Mouse (Mus musculus): ENCODE measurements around the gene A630023A22Rik. TPM values are rescaled to one million over a fixed set of nuclear protein-coding genes. Genes with fewer than 3 reads are reported as not detected.
A peak's percentile ranks its signal among the peaks of the same experiment; 100 is the strongest.

The A630023A22Rik gene
- polyA plus RNA-seq, 1 experiment from 2014 or later, result not detected

DNA sequence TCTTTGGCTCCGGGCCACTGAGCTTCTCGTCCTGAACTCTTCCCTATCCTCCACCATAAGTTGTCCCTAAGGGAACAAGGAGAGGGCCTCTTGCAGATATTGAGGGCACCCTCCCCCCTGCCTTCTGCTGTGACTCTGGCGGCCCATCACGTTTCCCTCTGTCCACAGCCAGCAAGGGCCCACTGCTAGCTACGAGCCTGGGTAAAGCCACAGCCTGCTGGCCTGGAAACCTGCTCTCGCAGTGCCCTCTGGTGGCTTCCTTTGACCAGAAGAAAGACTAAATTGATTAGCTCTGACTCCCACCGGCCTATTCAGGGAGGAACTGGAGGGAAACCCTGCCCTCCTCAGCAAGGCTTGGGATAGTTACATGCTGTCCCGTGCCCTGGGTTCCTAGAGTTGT, 2.3 kb upstream of the A630023A22Rik start:
- Histone ChIP-seq H3K27ac (replicated peaks in 1 of 2; ENCODE audit: control insufficient read depth in 1 of 2, insufficient read depth in 1 of 2, low read depth in 2 of 2, low read length in 2 of 2) (no peak overlapping the region), H3K9ac (ENCODE audit: low read length) (no peak overlapping the region), H3K36me3 (ENCODE audit: control insufficient read depth, insufficient read depth, low read length) (no peaks in the 10 kb centered on the region), H3K4me2 (ENCODE audit: low read length) (no peak overlapping the region), H3K27me3 (ENCODE audit: control insufficient read depth, insufficient read depth, low read length) (no peaks in the 10 kb centered on the region), H3K4me3 (ENCODE audit: control insufficient read depth in 1 of 2, insufficient read depth in 1 of 2, low read depth in 1 of 2, low read length in 2 of 2) (no peak overlapping the region), H3K4me1 (ENCODE audit: control insufficient read depth in 2 of 2, insufficient read depth in 2 of 2, low read length in 2 of 2) (peaks cover 10 to 12% of the 10 kb centered on the region in 2 experiments; a peak in 3 of 4 replicates), H3K9me3 (ENCODE audit: control insufficient read depth, low read length) (no peaks in the 10 kb centered on the region)
- peak; percentile 64 for ATAC-seq (ENCODE audit: insufficient number of reproducible peaks, insufficient read depth, low FRiP score, low read depth)
- WGBS, result 18% methylated on average over 8 of the region's 8 CpGs

DNA sequence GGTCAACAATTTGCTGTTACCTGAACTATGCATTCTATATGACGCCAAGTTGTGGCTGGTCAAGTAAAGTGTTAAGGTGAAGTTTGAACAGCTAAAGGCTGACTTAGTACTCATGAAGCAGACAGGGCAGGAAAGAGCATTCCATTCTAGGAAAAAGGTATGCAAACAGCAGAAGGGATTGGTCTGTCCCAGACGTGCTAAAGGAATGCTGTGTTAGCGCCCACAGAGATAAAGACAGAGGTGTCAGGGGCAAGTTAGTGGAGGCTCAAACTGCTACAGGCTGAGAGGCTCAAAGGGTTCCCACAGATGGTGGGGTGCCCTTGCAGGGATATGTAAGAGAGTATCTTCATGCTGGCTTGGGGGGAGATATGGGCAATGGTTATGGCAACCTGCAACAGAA, 1.3 kb upstream of the A630023A22Rik start:
- WGBS, result 30% methylated on average over 3 of the region's 3 CpGs
- Histone ChIP-seq H3K4me1 (ENCODE audit: control insufficient read depth in 2 of 2, insufficient read depth in 2 of 2, low read length in 2 of 2) (peaks cover 10 to 12% of the 10 kb centered on the region in 2 experiments; a peak in 3 of 4 replicates), H3K9ac (ENCODE audit: low read length) (no peak overlapping the region), H3K9me3 (ENCODE audit: control insufficient read depth, low read length) (no peaks in the 10 kb centered on the region), H3K36me3 (ENCODE audit: control insufficient read depth, insufficient read depth, low read length) (no peaks in the 10 kb centered on the region), H3K4me3 (ENCODE audit: control insufficient read depth in 1 of 2, insufficient read depth in 1 of 2, low read depth in 1 of 2, low read length in 2 of 2) (no peak overlapping the region), H3K27me3 (ENCODE audit: control insufficient read depth, insufficient read depth, low read length) (no peaks in the 10 kb centered on the region), H3K4me2 (ENCODE audit: low read length) (no peak overlapping the region), H3K27ac (replicated peaks in 1 of 2; ENCODE audit: control insufficient read depth in 1 of 2, insufficient read depth in 1 of 2, low read depth in 2 of 2, low read length in 2 of 2) (no peak overlapping the region)
- ATAC-seq (ENCODE audit: insufficient number of reproducible peaks, insufficient read depth, low FRiP score, low read depth), result no peak

DNA sequence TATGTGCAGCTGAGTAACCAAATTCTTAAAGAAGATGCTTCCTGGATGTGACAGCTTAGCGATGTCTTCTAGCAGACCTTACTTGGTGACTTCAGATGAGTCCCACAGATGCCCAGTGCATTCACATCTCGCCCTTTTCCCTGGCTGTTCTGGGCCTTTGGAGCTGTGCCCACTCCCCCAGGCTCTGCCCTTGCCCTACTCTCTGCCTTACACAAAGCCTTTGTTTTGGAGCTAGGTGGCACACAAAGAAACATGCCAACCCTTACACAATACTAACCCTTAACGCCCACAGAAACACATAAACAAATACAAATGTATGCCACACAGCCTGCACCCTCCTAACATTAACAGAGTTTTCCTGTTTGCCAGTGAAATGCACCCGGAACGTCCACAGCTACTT, 6.4 kb downstream of the A630023A22Rik start:
- no peaks in the 10 kb centered on the region for H3K9me3 ChIP-seq (ENCODE audit: control insufficient read depth, low read length)
- H3K4me2 ChIP-seq (ENCODE audit: low read length), result no peak overlapping the region
- no peak overlapping the region for H3K27ac ChIP-seq (replicated peaks in 1 of 2; ENCODE audit: control insufficient read depth in 1 of 2, insufficient read depth in 1 of 2, low read depth in 2 of 2, low read length in 2 of 2)
- ATAC-seq (ENCODE audit: insufficient number of reproducible peaks, insufficient read depth, low FRiP score, low read depth), result no peak
- no peak overlapping the region for H3K4me3 ChIP-seq (ENCODE audit: control insufficient read depth in 1 of 2, insufficient read depth in 1 of 2, low read depth in 1 of 2, low read length in 2 of 2)
- H3K36me3 ChIP-seq (ENCODE audit: control insufficient read depth, insufficient read depth, low read length), result no peaks in the 10 kb centered on the region
- no peaks in the 10 kb centered on the region for H3K4me1 ChIP-seq (ENCODE audit: control insufficient read depth in 2 of 2, insufficient read depth in 2 of 2, low read length in 2 of 2)
- no peak overlapping the region for H3K9ac ChIP-seq (ENCODE audit: low read length)
- H3K27me3 ChIP-seq (ENCODE audit: control insufficient read depth, insufficient read depth, low read length), result no peaks in the 10 kb centered on the region
- 70% methylated on average over 5 of the region's 5 CpGs for WGBS

DNA sequence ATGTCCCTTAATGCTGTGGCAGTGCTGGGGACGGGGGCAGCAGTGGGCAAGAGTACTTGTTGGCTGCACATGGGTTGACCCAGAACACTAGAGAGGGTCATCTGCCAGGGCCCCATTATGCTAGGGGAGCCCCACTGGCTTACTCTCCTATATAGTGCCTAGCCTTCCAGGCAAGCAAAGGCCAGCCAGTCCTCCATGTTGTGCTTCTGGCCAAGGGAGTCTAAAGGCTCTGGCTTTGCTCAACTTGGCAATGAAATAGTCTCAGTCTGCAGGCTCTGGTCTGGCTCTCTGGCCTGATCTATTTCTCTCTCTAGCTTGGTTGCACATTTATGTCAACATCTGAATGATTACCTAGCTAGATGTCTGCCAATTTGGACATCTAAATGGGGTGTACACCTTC, 9.7 kb downstream of the A630023A22Rik start:
- H3K4me1 ChIP-seq (ENCODE audit: control insufficient read depth in 2 of 2, insufficient read depth in 2 of 2, low read length in 2 of 2), result no peaks in the 10 kb centered on the region
- 95% methylated on average over 1 of the region's 1 CpGs for WGBS
- no peaks in the 10 kb centered on the region for H3K36me3 ChIP-seq (ENCODE audit: control insufficient read depth, insufficient read depth, low read length)
- H3K4me3 ChIP-seq (ENCODE audit: control insufficient read depth in 1 of 2, insufficient read depth in 1 of 2, low read depth in 1 of 2, low read length in 2 of 2), result no peak overlapping the region
- no peak overlapping the region for H3K4me2 ChIP-seq (ENCODE audit: low read length)
- H3K27me3 ChIP-seq (ENCODE audit: control insufficient read depth, insufficient read depth, low read length), result no peaks in the 10 kb centered on the region
- H3K9me3 ChIP-seq (ENCODE audit: control insufficient read depth, low read length), result no peaks in the 10 kb centered on the region
- no peak overlapping the region for H3K9ac ChIP-seq (ENCODE audit: low read length)
- no peak for ATAC-seq (ENCODE audit: insufficient number of reproducible peaks, insufficient read depth, low FRiP score, low read depth)
- no peak overlapping the region for H3K27ac ChIP-seq (replicated peaks in 1 of 2; ENCODE audit: control insufficient read depth in 1 of 2, insufficient read depth in 1 of 2, low read depth in 2 of 2, low read length in 2 of 2)

DNA sequence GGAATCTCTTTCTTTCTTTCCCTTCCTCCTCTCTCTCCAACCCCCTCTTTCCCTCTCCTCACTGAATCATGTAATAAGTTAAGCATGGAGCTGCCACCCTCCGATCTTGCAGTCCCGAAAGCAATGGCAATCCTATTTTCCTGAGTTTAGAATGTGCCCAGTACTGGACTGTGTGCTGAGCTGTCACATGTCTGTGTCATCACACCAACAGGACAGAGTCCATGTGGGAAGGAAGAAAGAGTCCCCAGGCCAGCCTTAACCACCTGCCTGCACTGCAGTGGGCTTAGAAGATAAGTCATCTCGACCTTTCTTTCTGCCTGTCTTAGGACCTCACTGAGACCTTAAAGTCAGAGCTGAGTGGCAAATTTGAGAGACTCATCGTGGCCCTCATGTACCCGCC, 11.1 kb downstream of the A630023A22Rik start:
- H3K27ac ChIP-seq (replicated peaks in 1 of 2; ENCODE audit: control insufficient read depth in 1 of 2, insufficient read depth in 1 of 2, low read depth in 2 of 2, low read length in 2 of 2), result no peak overlapping the region
- H3K4me1 ChIP-seq (ENCODE audit: control insufficient read depth in 2 of 2, insufficient read depth in 2 of 2, low read length in 2 of 2), result no peaks in the 10 kb centered on the region
- H3K27me3 ChIP-seq (ENCODE audit: control insufficient read depth, insufficient read depth, low read length), result no peaks in the 10 kb centered on the region
- H3K9ac ChIP-seq (ENCODE audit: low read length), result no peak overlapping the region
- H3K4me2 ChIP-seq (ENCODE audit: low read length), result no peak overlapping the region
- no peak overlapping the region for H3K4me3 ChIP-seq (ENCODE audit: control insufficient read depth in 1 of 2, insufficient read depth in 1 of 2, low read depth in 1 of 2, low read length in 2 of 2)
- no peak for ATAC-seq (ENCODE audit: insufficient number of reproducible peaks, insufficient read depth, low FRiP score, low read depth)
- no peaks in the 10 kb centered on the region for H3K9me3 ChIP-seq (ENCODE audit: control insufficient read depth, low read length)
- 74% methylated on average over 5 of the region's 5 CpGs for WGBS
- no peaks in the 10 kb centered on the region for H3K36me3 ChIP-seq (ENCODE audit: control insufficient read depth, insufficient read depth, low read length)

DNA sequence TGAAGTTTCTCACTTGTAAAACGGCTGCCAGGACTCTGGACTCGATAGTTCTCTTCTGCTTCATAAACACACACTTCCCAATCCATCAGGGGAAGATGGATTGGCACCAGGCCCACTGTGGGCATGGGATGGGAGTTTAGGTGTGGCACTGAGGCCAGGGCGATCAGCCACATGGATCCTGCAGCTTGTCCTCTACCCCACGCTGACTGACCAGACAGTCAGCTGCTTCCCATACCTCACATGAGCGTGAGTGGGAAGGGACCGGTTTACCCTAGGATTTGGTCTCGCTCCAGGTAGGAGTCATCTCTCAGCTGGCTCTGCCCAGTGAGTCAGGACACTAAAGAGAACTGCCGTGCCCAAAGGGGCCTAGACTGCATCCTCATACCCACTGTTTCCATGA, 12.8 kb downstream of the A630023A22Rik start:
- Histone ChIP-seq H3K9ac (ENCODE audit: low read length) (no peak overlapping the region), H3K4me1 (ENCODE audit: control insufficient read depth in 2 of 2, insufficient read depth in 2 of 2, low read length in 2 of 2) (no peaks in the 10 kb centered on the region), H3K9me3 (ENCODE audit: control insufficient read depth, low read length) (no peaks in the 10 kb centered on the region), H3K4me3 (ENCODE audit: control insufficient read depth in 1 of 2, insufficient read depth in 1 of 2, low read depth in 1 of 2, low read length in 2 of 2) (no peak overlapping the region), H3K27me3 (ENCODE audit: control insufficient read depth, insufficient read depth, low read length) (no peaks in the 10 kb centered on the region), H3K36me3 (ENCODE audit: control insufficient read depth, insufficient read depth, low read length) (no peaks in the 10 kb centered on the region), H3K27ac (replicated peaks in 1 of 2; ENCODE audit: control insufficient read depth in 1 of 2, insufficient read depth in 1 of 2, low read depth in 2 of 2, low read length in 2 of 2) (no peak overlapping the region), H3K4me2 (ENCODE audit: low read length) (no peak overlapping the region)
- no peak for ATAC-seq (ENCODE audit: insufficient number of reproducible peaks, insufficient read depth, low FRiP score, low read depth)
- 72% methylated on average over 8 of the region's 8 CpGs for WGBS

DNA sequence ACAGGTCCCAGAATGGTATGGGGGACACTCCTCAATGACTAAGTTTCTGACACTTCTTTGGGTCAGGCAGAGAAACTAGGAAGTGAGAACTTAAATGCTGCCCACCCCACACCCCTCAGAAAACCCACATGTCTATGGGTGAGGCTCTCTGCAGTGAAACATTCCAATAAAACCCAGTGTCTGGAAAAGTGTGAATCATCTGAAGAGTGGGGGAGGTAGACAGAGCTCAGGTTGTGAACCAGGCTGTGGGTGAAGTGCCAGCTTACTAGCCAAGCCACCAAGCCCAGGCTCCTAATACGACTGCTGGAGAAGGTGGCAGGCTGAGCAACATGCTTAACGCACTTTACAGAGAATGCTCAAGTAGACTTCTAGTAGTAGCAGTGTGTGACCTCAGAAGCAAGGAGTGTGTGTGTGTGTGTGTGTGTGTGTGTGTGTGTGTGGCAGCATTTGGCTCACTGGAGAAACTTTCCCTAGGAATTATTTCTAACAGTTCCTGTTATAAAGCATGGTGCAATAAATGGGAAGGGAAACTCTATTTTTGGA, 14.6 kb downstream of the A630023A22Rik start:
- H3K27me3 ChIP-seq (ENCODE audit: control insufficient read depth, insufficient read depth, low read length), result no peaks in the 10 kb centered on the region
- no peaks in the 10 kb centered on the region for H3K36me3 ChIP-seq (ENCODE audit: control insufficient read depth, insufficient read depth, low read length)
- no peaks in the 10 kb centered on the region for H3K9me3 ChIP-seq (ENCODE audit: control insufficient read depth, low read length)
- H3K9ac ChIP-seq (ENCODE audit: low read length), result no peak overlapping the region
- no peak overlapping the region for H3K4me3 ChIP-seq (ENCODE audit: control insufficient read depth in 1 of 2, insufficient read depth in 1 of 2, low read depth in 1 of 2, low read length in 2 of 2)
- no peak for ATAC-seq (ENCODE audit: insufficient number of reproducible peaks, insufficient read depth, low FRiP score, low read depth)
- H3K27ac ChIP-seq (replicated peaks in 1 of 2; ENCODE audit: control insufficient read depth in 1 of 2, insufficient read depth in 1 of 2, low read depth in 2 of 2, low read length in 2 of 2), result no peak overlapping the region
- 72% methylated on average over 2 of the region's 2 CpGs for WGBS
- no peaks in the 10 kb centered on the region for H3K4me1 ChIP-seq (ENCODE audit: control insufficient read depth in 2 of 2, insufficient read depth in 2 of 2, low read length in 2 of 2)
- H3K4me2 ChIP-seq (ENCODE audit: low read length), result no peak overlapping the region

DNA sequence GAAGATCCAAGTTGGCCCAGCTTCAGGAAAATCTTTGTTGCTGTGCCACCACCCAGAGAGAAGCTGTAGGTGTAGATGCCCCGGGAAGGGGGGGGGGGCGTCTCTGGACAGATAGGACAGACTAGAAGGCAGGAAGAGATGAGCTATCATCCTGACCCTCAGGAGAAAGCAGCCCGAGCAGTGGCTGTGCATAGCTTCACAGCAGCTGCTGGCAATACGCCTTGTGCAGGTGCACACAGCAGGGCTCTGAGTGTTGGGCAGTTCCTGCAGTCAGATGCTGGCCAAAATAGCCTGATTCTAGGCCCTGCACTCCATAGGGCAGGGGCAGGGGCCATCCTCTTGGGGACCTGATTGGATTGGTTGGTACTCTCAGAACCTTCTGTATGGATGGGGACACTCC, 15.7 kb downstream of the A630023A22Rik start:
- H3K27ac ChIP-seq (replicated peaks in 1 of 2; ENCODE audit: control insufficient read depth in 1 of 2, insufficient read depth in 1 of 2, low read depth in 2 of 2, low read length in 2 of 2), result no peak overlapping the region
- H3K9ac ChIP-seq (ENCODE audit: low read length), result no peak overlapping the region
- no peaks in the 10 kb centered on the region for H3K27me3 ChIP-seq (ENCODE audit: control insufficient read depth, insufficient read depth, low read length)
- no peaks in the 10 kb centered on the region for H3K4me1 ChIP-seq (ENCODE audit: control insufficient read depth in 2 of 2, insufficient read depth in 2 of 2, low read length in 2 of 2)
- no peaks in the 10 kb centered on the region for H3K36me3 ChIP-seq (ENCODE audit: control insufficient read depth, insufficient read depth, low read length)
- no peak overlapping the region for H3K4me2 ChIP-seq (ENCODE audit: low read length)
- H3K9me3 ChIP-seq (ENCODE audit: control insufficient read depth, low read length), result no peaks in the 10 kb centered on the region
- H3K4me3 ChIP-seq (ENCODE audit: control insufficient read depth in 1 of 2, insufficient read depth in 1 of 2, low read depth in 1 of 2, low read length in 2 of 2), result no peak overlapping the region
- 60% methylated on average over 3 of the region's 4 CpGs for WGBS
- no peak for ATAC-seq (ENCODE audit: insufficient number of reproducible peaks, insufficient read depth, low FRiP score, low read depth)
